Mouse (Mus musculus) left cerebral cortex, adult 2 months (tissue): ENCODE results near the gene Tmx4. TPM values are rescaled to one million over a fixed set of nuclear protein-coding genes. Genes with fewer than 3 reads are reported as not detected.

Experiments used
- DNase-seq, 2 experiments: peaks; one replicate each; pipeline ENCODE4 v3.0.0; 2021 to 2022; ENCODE audit warnings: low spot score in 2 of 2, mixed read lengths in 1 of 2; ENCODE audit errors: extremely low spot score in 1 of 2
- H3K27ac ChIP-seq: fragments of 200-600 bp; 2 replicates; pipeline ENCODE4 v1.8.1; 2022
- H3K4me3 ChIP-seq: fragments of 200-600 bp; 2 replicates; pipeline ENCODE4 v1.8.1; 2022
- CTCF ChIP-seq: fragments of 200-600 bp; IDR thresholded peaks from 2 replicates; pipeline ENCODE4 v1.8.1; 2022; ENCODE audit warnings: antibody characterized with exemption, mild to moderate bottlenecking, moderate library complexity
- intact Hi-C: fragments of 180-260 bp; cut with DNase I; formaldehyde crosslinking; loops from one replicate; pipeline ENCODE4 v1.15.1; 2025
- long read RNA-seq, 2 experiments: library from polyadenylated mRNA; stranded (forward); transcript quantifications; one replicate each; pipeline ENCODE4 v2.0.0; 2021; ENCODE audit warnings: borderline mapping rate in 2 of 2
- total RNA-seq, 2 experiments: library from RNA; stranded (reverse); gene quantifications; 2 replicates each; pipeline ENCODE4 v1.2.3; 2021

Tmx4 gene
- 100 to 1,000 TPM; 169 to 185 TPM for total RNA-seq
- long read RNA-seq, experiment 1, full-length matches to known transcripts, result 148 of 175 reads
- long read RNA-seq, experiment 1, partial matches to known transcripts, result 5 of 175 reads
- long read RNA-seq, experiment 1, other reads (novel, unspliced or antisense), result 22 of 175 reads
- long read RNA-seq, experiment 2, full-length matches to known transcripts, result 130 of 140 reads
- long read RNA-seq, experiment 2, partial matches to known transcripts, result 3 of 140 reads
- long read RNA-seq, experiment 2, other reads (novel, unspliced or antisense), result 7 of 140 reads

GRCm38 (mm10) chr2:134643514-134644300, at the start of gene Tmx4:
Gene Tmx4 (minus strand): TSS chr2:134644145.
- peak within 1 kb of the TSS; percentile 86 for H3K4me3 ChIP-seq
- peak within 1 kb of the TSS; percentile 99 for H3K27ac ChIP-seq
- intact Hi-C loops, result no loop called here
- TF ChIP-seq CTCF, result no peak
- DNase-seq, result peak; percentile 98 to 99

GRCm38 (mm10) chr2:134692125-134692524, 48.2 kb upstream of the Tmx4 start:
- no peak for DNase-seq
- H3K27ac ChIP-seq, result no peak overlapping the region

GRCm38 (mm10) chr2:134691055-134691454, 47.1 kb upstream of the Tmx4 start:
- no peak for TF ChIP-seq CTCF
- intact Hi-C loops, result no loop called here

More at GRCm38 (mm10) chr2:134692125-134692524, 48.2 kb upstream of the Tmx4 start:
- intact Hi-C loops, result no loop called here
- no peak overlapping the region for H3K4me3 ChIP-seq
- TF ChIP-seq CTCF, result no peak

GRCm38 (mm10) chr2:134682326-134682725, 38.4 kb upstream of the Tmx4 start:
- no peak overlapping the region for H3K27ac ChIP-seq
- TF ChIP-seq CTCF, result no peak

More at GRCm38 (mm10) chr2:134691055-134691454, 47.1 kb upstream of the Tmx4 start:
- H3K27ac ChIP-seq, result no peak overlapping the region
- DNase-seq, result no peak
- no peak overlapping the region for H3K4me3 ChIP-seq

GRCm38 (mm10) chr2:134681271-134681961, 37.5 kb upstream of the Tmx4 start:
- peak; percentile 33 to 46 for DNase-seq
- no peak overlapping the region for H3K27ac ChIP-seq
- peak; percentile 79 for TF ChIP-seq CTCF
- intact Hi-C loops, result loop anchor here (1.0 kb wide), 1 partner anchor 649 kb away; no protein-coding TSS in a partner anchor
- no peak overlapping the region for H3K4me3 ChIP-seq

More at GRCm38 (mm10) chr2:134682326-134682725, 38.4 kb upstream of the Tmx4 start:
- no peak overlapping the region for H3K4me3 ChIP-seq
- intact Hi-C loops, result no loop called here
- DNase-seq, result no peak

GRCm38 (mm10) chr2:134679567-134679966, 35.6 kb upstream of the Tmx4 start:
- no peak for TF ChIP-seq CTCF
- no peak overlapping the region for H3K27ac ChIP-seq
- DNase-seq, result no peak
- intact Hi-C loops, result loop anchor here (5.0 kb wide), 1 partner anchor 127 kb away; the partner anchor contains the start of gene Hao1
- no peak overlapping the region for H3K4me3 ChIP-seq

- intact Hi-C loops, result loop anchor here (5.0 kb wide), 1 partner anchor 123 kb away; the partner anchor contains the start of gene Hao1
- TF ChIP-seq CTCF, result no peak
- Histone ChIP-seq H3K27ac (no peak overlapping the region), H3K4me3 (no peak overlapping the region)
- DNase-seq, result no peak
Measured at GRCm38 (mm10) chr2:134675465-134675864, 31.5 kb upstream of the Tmx4 start.

GRCm38 (mm10) chr2:134673604-134674003, 29.7 kb upstream of the Tmx4 start:
- no peak for DNase-seq
- Histone ChIP-seq H3K27ac (no peak overlapping the region), H3K4me3 (no peak overlapping the region)
- TF ChIP-seq CTCF, result peak; percentile 60
- intact Hi-C loops, result no loop called here

- Histone ChIP-seq H3K4me3 (no peak overlapping the region), H3K27ac (no peak overlapping the region)
- no peak for DNase-seq
- no peak for TF ChIP-seq CTCF
- intact Hi-C loops, result no loop called here
Measured at GRCm38 (mm10) chr2:134656477-134656876, 12.5 kb upstream of the Tmx4 start.

- intact Hi-C loops, result no loop called here
- H3K4me3 ChIP-seq, result no peak overlapping the region
- no peak for DNase-seq
- TF ChIP-seq CTCF, result no peak
- no peak overlapping the region for H3K27ac ChIP-seq
Measured at GRCm38 (mm10) chr2:134654668-134655067, 10.7 kb upstream of the Tmx4 start.

- Histone ChIP-seq H3K4me3 (no peak overlapping the region), H3K27ac (no peak overlapping the region)
- no peak for TF ChIP-seq CTCF
- intact Hi-C loops, result no loop called here
- DNase-seq, result no peak
Measured at GRCm38 (mm10) chr2:134652759-134653158, 8.8 kb upstream of the Tmx4 start.

GRCm38 (mm10) chr2:134648999-134649398, 5.1 kb upstream of the Tmx4 start:
- DNase-seq, result no peak
- Histone ChIP-seq H3K4me3 (no peak overlapping the region), H3K27ac (no peak overlapping the region)
- TF ChIP-seq CTCF, result no peak
- intact Hi-C loops, result no loop called here
